Mouse (Mus musculus) myocyte (in vitro differentiated cells): Measurements from ENCODE around the gene Tshz2.

Source experiments
- CEBPB ChIP-seq: IDR thresholded peaks from 2 replicates; pipeline ENCODE4 v1.6.1; 2011; ENCODE audit warnings: mild to moderate bottlenecking, moderate library complexity; ENCODE audit not compliant: poor library complexity, insufficient read depth, severe bottlenecking
- E2F4 ChIP-seq: IDR thresholded peaks from one replicate; pipeline ENCODE4 v1.6.1; 2011; ENCODE audit warnings: mild to moderate bottlenecking, control low read depth, moderate library complexity; ENCODE audit not compliant: insufficient read depth
- MAX ChIP-seq: IDR thresholded peaks from one replicate; pipeline ENCODE4 v1.6.1; 2011; ENCODE audit warnings: low read depth, mild to moderate bottlenecking, control low read depth
- MYOD1 ChIP-seq, 3 experiments: IDR thresholded peaks; one replicate each; pipeline ENCODE4 v1.6.1; 2011; ENCODE audit warnings: control low read depth in 2 of 3, low read depth in 2 of 3, mild to moderate bottlenecking in 2 of 3, moderate library complexity in 1 of 3; ENCODE audit not compliant: insufficient read length in 2 of 3, control insufficient read depth in 1 of 3
- POLR2A ChIP-seq: IDR thresholded peaks from one replicate; pipeline ENCODE4 v1.6.1; 2011; ENCODE audit warnings: low read depth, mild to moderate bottlenecking, control low read depth, moderate library complexity; ENCODE audit not compliant: insufficient read length
- POLR2AphosphoS2 ChIP-seq: IDR thresholded peaks from one replicate; pipeline ENCODE4 v1.6.1; 2011; ENCODE audit warnings: low read depth, control low read depth; ENCODE audit not compliant: insufficient read length
- TCF12 ChIP-seq: IDR thresholded peaks from one replicate; pipeline ENCODE4 v1.6.1; 2011; ENCODE audit warnings: mild to moderate bottlenecking, control low read depth; ENCODE audit not compliant: poor library complexity, insufficient read depth, severe bottlenecking
- TCF3 ChIP-seq: IDR thresholded peaks from one replicate; pipeline ENCODE4 v1.6.1; 2011; ENCODE audit warnings: low read depth, control low read depth; ENCODE audit not compliant: insufficient read length
- USF1 ChIP-seq: IDR thresholded peaks from one replicate; pipeline ENCODE4 v1.6.1; 2011; ENCODE audit warnings: low read depth, mild to moderate bottlenecking, control low read depth, moderate library complexity

- TF ChIP-seq USF1 (no peak), POLR2A (no peak), CEBPB (no peak), MYOD1 (IDR thresholded peaks at IDR 0.05; ENCODE audit: control insufficient read depth in 1 of 3, insufficient read length in 2 of 3, low read depth in 2 of 3) (no peak), POLR2AphosphoS2 (no peak), MAX (no peak), TCF3 (no peak), E2F4 (no peak), TCF12 (no peak)
Observed at GRCm38 (mm10) chr2:169834602-169835001, 201.8 kb downstream of the Tshz2 start.
